Mouse (Mus musculus) urinary bladder, postnatal 10 days (tissue): Measurements from ENCODE around the gene Bad.

ENCODE experiments used
- DNase-seq: peaks from one replicate; pipeline ENCODE4 v3.0.0; 2022; ENCODE audit warnings: low spot score

The Bad gene

GRCm38 (mm10) chr19:6968491-6969271 lies 27.0 kb downstream of the Bad start:
- DNase-seq = no peak

- DNase-seq = no peak
Observed at GRCm38 (mm10) chr19:6969291-6969664, 27.6 kb downstream of the Bad start.

GRCm38 (mm10) chr19:6969665-6970381 lies 28.2 kb downstream of the Bad start:
- no peak for DNase-seq

GRCm38 (mm10) chr19:6970460-6971085 lies 28.9 kb downstream of the Bad start:
- DNase-seq = no peak

GRCm38 (mm10) chr19:6971644-6972043 lies 30.0 kb downstream of the Bad start:
- no peak for DNase-seq

- DNase-seq = no peak
Observed at GRCm38 (mm10) chr19:6972247-6972917, 30.7 kb downstream of the Bad start.

- DNase-seq = no peak
Observed at GRCm38 (mm10) chr19:6973581-6974190, 32.0 kb downstream of the Bad start.

- no peak for DNase-seq
Observed at GRCm38 (mm10) chr19:6974211-6975205, 32.8 kb downstream of the Bad start, which contains the start of gene Ppp1r14b. Ppp1r14b (plus strand) TSS chr19:6974968.

GRCm38 (mm10) chr19:6975537-6976521 lies 34.2 kb downstream of the Bad start, which contains the start of gene Plcb3:
Plcb3 (minus strand) TSS chr19:6976470.
- DNase-seq = no peak

GRCm38 (mm10) chr19:6977759-6978638 lies 36.3 kb downstream of the Bad start:
- no peak for DNase-seq

- no peak for DNase-seq
Observed at GRCm38 (mm10) chr19:6978639-6978974, 36.9 kb downstream of the Bad start.

GRCm38 (mm10) chr19:6979001-6979479 lies 37.4 kb downstream of the Bad start:
- no peak for DNase-seq

GRCm38 (mm10) chr19:6979486-6980380 lies 38.1 kb downstream of the Bad start:
- peak; percentile 99 for DNase-seq

- DNase-seq = peak; percentile 94
Observed at GRCm38 (mm10) chr19:6980381-6981093, 38.9 kb downstream of the Bad start, which contains the start of gene Fkbp2. Fkbp2 (minus strand) TSS chr19:6980501.

GRCm38 (mm10) chr19:6981465-6981864 lies 39.8 kb downstream of the Bad start:
- no peak for DNase-seq

- DNase-seq = no peak
Observed at GRCm38 (mm10) chr19:6983621-6984020, 42.0 kb downstream of the Bad start.
